Mouse (Mus musculus): ENCODE results near the gene Asns.

DNA sequence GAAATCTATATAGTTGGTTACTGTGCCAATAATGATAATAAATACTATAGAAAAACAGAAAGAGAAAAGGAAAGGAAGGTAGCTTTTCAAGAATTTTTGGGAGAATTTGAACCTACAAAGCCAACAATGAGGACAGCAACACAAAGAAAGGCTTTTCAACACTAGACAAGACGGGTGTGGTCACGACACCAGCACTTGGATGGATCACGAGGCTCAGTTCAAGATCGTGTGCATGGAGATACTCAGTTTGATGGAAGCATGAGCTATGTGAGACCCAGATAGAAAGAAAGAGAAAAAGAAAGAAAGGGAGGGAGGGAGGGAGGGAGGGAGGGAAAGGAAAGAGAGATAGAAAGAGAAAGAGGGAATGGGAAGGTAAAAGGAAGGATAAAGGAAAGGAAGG is 2.8 kb upstream of the Asns start:
- TF ChIP-seq POLR2A (IDR thresholded peaks at IDR 0.05; ENCODE audit: low read depth, low read length) (no peak), CTCF (IDR thresholded peaks at IDR 0.05; ENCODE audit: borderline replicate concordance, insufficient read depth, low read length) (no peak)

Measured in embryonic fibroblast, embryonic 13.5 days (primary cell).